Mouse (Mus musculus): Measurements from ENCODE around the gene Zc3hav1.

The Zc3hav1 gene

DNA sequence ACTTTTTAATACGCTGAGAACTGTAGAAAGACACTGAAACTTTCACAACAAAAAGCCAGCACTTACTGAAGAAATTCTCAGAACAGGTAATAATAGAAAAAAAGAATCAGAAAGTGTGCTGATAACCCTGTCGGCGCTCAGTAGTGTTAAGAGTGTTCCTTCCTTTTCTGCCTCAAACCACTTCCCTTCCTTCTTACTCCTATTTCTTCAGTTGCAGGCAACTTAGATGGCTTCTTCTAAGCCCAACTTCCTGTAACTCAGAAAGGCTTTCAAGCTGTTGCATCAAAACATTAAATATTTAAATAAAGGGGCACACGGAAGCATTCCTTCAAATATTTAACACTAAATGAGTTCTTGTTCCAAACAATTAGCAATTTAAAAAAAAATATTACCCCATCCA is 2.5 kb downstream of the Zc3hav1 start:
- DNase-seq: no peak

DNA sequence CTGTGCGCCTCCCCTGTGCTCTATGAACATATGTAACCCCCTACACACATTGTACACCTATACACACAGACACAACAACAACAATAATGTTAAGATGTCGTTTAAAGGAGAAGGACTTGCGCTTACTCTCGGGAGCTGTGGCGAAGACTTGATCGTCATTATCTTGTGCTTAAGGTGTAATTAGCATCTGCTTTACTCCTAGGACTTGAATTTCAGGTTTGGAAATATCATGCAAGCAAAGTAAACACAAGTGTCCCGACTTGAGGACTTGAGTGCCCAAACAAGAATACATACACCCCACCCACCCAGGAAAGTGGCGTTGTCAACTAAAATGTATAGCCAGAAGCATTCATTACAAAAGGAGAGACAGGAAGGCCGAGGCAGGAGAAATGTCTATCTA is 4.6 kb downstream of the Zc3hav1 start:
- no peak for DNase-seq

DNA sequence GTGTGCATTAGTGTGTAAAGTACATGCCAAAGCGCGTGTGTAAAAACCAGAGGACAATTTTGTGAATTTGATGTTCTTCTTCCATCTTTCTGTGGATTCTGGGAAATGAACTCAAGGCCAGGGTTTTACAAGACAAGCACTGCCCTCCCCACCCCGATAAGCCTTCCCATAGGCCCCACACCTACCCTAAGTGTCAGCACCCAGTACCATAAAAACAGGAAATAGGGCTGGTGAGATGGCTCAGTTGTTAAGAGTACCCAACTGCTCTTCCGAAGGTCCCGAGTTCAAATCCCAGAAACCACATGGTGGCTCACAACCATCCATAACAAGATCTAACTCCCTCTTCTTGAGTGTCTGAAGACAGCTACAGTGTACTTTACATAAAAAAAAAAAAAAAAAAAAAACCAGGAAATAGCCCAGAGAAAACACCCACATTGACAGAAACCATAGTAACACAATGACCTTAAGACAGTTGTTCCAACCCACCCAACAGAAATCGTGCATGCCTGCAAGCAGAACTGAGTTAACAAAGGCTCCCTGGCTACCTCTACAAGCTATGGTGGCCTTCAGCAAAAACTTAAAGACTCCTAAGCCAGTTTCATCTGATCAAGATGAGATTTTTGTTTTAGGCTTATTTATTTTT is 5.5 kb downstream of the Zc3hav1 start:
- DNase-seq: no peak

DNA sequence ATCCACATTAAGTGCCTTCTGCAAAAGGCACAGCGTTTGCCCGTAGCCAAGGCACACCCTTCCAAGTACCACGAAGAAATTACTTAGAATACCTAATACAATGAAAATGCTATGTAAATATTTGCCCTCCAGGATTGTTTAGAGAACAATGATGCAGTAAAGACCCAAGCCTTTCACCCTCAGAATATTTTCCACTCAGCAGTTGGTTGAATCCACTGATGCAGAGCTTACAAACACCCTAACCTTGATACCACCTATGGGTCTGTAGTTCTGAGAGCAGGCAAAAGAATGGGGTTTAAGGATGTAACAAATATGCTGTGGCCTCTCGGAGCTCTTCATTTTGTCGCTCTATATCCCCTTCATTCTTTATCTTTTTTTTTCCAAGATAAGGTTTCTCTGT is 6.5 kb downstream of the Zc3hav1 start:
- no peak for DNase-seq

DNA sequence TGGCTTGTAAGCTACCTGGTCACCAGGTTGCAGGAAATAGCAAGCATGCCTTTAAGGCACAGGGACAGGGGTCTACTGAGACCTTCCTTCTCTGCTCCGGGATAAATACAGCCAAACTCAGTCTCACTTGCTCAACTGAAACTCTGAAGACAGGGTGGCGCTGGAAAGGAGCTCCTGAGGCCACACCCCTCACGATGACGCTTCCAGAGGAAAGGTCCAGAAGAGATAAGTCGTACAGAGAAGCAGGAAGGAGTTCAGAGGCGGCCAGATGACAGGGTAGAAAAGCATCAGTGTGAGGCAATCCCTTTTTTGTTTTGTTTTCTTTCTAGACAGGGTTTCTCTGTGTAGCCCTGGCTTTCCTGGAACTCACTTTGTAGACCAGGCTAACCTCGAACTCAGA is 8.6 kb downstream of the Zc3hav1 start:
- peak; percentile 13 for DNase-seq

DNA sequence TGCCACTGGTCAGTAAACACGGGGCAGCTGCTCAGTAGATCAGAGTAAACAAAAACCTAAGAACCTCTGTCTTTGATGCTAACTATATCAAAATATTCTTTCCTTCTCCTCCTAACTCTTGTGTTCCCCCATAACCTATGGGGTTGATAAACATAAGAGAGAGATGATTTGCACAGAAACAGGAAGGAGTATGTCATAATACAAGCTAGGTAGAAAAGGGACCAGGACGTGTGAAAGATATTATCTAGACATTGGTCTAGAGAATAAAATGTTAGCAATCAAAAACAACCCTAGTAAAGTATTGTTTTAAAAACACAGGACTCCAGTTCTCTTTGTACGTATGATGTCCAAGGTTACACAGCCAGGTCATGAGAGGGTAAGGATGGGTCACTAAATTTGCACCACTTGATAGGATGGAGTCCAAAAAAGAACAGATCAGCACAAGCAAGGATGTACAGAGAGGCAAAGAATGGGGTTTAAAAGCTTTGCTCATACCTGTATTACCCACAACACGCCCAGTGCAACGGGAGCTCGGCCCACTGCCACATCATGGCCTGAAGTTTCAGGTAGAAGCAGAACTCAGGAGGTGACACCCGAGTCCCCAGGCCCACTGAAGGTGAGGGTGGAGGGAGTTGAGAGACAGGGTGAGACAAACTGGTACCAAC is 10.3 kb downstream of the Zc3hav1 start:
- no peak for DNase-seq

DNA sequence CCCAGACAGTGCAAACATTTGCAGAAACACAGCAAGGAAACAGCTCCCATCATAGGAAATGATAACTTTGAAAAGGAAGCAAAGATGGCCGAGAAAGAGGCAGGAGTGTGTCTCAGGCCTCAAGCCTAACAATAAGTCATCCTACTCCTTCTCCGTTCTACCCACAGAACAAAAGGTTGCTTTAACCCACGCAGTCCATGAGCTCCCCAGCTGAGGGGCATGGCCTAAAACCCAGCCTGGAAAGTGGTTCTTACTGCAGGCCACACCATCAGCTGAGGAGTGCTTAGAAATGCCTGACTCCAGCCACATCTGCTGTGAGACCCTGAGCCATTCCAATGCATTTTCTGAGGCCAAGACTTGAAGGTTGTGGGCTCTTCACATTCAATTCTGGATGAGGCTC is 10.8 kb downstream of the Zc3hav1 start:
- DNase-seq: no peak

DNA sequence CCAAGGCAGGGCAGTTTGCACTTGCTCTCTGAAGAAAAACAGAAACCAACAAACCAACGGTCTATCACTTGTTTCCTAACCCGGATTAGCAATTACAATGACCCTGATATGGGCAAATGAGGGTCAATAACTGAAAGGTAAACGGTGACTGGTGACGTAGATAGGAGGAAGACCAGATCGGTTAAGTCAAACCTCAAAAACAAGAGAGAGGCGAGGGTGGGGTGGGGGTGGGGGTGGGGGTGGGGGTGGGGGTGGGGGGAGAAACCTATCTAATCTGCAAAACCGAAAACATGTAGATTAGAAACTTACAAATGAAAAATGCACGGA is 11.8 kb downstream of the Zc3hav1 start:
- DNase-seq: no peak

DNA sequence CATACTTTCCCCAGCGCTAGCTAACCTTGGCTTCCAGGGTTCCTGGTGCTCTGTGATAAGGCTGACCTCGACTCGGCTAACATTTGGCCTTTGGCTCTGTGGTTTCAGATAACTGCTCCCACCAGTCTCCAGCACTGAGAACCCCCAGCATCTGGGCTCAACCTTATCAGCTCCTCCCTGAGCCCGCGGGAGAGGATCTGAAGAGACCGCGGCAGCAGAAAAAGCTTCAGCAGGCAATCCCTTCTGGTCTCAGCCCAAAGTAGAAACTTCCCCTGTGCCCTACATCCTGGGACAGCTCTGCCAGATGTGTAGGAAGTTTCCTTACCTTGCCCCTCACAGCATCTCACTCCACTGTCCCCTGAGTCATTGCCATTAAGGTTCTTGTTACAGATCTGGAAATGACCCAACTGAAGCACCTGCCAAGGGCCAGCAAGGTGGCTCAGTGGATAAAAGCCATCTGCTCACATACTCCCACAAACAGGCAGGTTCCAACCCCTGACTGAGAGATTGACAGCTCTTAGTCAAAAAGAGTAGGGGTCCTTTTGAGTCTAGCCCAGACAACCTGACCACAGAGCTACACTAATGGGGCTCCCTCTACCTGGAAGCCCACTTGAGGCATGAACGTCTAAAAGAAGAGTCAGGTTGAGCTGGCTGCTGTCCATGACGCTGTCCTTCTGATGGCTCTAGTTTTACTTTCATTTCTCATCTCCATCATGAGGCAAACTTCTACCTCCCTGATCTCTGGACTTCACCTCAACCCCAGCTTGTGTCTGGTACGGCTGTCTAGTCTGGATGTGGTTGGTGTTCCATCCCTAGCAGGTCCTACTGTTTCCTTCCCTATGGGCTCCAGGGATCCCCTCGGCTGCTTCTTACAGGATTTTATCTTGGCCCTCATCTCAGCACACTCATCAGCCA is 12.4 kb downstream of the Zc3hav1 start:
- no peak for DNase-seq

DNA sequence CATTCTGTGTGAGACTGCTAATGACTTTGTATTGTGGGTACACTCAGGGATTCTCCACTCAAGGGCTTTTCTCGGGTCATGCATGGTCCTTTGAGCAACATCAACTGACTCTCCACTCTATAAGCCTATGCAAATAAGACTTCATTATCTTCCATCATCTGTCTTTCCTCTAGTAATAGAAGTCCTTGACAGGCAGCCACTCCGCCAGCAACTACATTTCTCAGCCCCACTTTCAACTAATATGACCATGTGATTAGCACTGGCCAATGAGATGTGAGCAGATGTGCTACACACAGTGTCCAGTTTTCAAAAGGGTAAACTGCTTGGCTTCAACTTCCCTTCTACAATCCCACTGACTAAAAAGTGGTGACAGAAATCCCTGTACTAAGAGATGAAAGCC is 15.3 kb downstream of the Zc3hav1 start:
- no peak for DNase-seq

DNA sequence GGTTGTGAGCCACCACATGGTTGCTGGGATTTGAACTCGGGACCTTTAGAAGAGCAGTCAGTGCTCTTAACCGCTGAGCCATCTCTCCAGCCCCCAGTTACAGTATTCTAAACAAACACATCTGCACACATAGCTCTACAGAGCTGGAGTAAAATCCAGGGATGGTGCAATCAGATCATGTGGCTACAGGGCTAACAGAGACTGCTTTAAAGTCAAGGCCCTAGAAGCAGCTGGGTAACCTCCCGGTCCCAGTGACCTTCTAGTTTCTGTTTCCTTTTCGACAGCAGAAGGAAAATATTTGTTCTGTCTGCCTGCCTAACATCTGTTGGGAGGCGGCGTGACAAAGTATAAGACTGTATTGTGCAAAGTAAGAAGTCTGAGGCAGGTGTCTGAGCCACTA is 16.5 kb downstream of the Zc3hav1 start:
- peak; percentile 25 for DNase-seq

DNA sequence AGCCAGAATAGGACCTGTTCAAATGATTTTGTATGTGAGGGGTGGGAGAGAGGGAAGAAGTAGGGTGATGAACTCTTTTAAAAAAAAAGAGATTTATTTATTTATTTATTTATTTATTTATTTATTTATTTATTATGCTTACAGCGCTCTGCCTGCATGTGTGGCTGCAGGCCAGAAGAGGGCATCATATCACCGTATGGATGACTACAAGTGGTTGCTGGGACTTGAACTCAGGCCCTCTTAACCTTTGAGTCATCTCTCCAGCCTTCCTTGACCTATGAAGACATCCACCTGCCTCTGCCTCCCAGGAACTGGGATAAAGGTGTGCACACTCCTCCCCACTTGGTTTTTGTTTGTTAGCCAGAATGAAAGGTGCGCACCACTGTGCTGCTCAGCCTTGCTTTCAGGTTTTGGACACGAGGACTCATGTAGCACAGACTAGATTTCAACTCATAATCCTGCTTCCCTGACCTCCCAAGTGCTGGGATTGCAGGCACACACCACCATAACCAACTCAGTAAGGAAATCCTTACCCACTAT is 17.2 kb downstream of the Zc3hav1 start:
- DNase-seq: no peak

DNA sequence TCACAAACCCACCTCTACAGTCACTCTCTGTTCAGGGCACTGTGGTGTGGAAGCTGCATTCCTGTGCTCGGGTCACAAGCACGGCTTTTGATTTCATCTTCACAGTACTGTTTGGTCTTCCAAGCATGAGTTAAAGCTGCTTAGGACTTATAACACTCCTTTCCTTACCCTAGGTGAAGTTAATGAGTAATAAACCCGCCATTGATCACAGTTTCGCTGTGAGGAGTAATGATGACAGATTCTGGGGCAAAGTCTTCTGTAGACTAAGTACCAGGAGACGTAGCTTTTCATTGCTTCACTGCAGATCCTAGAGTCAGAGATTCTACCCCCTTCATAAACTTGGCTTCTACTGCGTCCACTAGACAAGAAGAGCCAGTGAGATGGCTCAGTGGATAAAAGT is 19.1 kb downstream of the Zc3hav1 start:
- DNase-seq: no peak

DNA sequence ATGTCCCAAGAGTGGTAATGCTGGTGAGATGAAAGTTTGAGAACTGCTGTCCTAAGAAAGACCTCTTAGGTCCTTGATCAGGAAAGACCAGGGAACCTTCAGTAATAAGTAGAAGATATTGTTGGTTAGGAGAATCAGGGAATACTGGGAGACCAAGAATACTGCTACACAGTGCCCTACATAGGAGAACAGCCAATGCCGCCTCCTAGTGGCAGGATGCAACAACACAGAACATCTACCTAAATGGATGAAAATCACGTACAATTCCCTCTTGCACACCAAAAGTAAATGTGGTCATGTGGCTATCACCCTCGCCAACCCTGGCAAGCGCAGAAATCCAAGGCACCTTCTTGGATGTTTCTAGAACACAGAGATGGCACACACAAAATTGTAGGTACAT is 27.8 kb downstream of the Zc3hav1 start:
- DNase-seq: peak; percentile 13

DNA sequence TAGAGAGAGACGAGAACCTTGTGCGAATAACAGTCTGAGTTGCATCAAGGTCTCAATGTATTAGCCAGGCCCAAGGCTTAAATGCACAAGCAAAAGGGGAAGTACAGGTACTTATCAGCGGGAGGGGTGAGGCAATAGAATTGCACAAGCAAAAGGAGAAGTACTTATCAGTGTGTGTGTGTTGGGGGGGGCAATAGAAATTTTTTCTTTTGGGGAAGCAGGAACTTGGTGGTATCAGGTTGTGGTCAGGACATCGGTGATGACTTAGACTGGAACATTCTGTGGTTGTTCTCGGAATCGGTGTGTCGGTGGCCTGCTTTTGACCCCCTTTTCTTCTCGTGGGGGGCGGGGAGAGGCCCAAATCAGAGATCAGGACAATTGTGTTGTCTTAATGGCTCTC is 33.8 kb downstream of the Zc3hav1 start:
- no peak for DNase-seq

DNA sequence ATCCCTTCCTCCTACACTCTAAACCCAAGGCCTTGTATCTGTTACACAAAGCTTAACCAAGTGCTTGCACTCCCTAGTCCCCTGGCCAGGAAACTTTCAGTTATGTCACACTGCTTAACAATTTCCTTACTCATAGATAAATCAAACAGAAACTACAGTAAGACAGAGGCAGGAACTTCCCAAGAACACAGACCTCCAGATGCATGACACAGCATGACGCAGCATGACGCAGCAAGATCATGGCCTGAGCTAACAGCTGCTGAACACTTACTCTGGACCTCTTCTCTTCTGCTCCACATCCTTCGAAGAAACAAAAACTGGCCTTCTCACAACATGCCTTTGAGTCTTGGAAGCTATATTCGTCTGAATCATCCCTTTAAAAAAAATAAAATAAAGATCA is 38.4 kb downstream of the Zc3hav1 start:
- DNase-seq: no peak

DNA sequence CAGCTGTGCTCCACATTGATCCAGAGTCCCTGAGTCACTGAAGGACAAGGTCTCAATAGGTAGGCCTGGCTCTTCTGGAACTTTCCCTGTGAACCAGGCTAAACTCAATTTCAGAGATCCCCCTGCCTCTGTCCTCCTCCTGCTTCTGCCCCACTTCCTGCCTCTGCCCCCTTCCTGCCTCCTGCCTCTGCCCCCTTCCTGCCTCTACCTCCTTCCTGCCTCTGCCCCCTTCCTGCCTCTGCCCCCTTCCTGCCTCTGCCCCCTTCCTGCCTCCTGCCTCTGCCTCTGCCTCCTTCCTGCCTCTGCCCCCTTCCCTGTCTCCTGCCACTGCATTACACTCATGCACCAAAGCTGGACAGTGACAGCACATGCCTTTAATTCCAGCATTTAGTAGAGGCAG is 44.7 kb downstream of the Zc3hav1 start:
- no peak for DNase-seq

DNA sequence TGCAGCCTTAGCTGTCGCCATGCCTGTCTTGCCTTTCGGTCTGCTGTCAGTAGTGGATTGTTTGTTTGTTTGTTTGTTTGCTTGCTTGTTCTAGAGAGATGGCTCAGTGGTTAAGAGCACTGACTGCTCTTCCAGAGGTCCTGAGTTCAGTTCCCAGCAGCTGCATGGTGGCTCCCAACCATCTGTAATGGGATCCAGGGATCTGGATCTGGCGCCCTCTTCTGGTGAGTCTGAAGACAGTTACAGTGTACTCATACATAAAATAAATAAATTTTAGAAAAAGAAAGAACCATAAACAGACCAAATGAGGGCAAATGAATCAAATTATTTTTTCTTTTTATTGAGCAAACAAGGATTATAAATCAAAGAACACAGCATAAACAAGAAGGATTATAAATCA is 49.4 kb downstream of the Zc3hav1 start:
- no peak for DNase-seq

DNA sequence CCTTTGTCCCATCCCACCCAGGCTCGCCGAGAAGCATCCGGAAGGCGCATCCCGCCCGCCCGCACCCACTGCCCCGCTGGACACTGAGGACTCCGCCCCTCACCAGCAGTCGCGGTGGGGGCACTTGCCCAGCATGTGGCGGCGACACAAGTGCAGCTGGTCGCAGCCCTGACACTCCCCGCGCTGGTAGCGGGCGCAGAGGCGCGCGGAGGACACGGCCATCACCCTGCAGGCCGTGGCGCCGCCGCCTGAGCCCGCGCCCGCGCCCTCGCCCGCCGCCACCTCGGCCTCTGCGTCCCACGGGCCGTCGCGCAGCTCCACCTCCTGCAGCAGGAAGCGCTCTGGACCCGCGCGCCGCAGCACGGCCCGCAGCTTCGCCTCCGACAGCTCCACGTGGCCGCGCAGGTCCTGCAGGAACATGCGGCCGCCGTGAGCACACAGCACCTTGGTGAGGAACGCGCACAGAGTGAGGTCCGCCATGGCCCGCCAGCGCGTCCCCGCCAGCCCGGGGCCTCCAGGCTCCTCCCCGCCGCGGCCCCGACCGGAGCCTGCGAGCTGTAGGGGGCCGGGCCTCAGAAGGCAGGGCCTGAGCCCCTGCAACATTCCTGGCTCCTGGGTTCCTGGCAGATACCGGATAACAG is 55.5 kb downstream of the Zc3hav1 start, which contains the start of gene Zc3hav1l:
Zc3hav1l (minus strand) TSS at position 499 of the 641 bp plus-strand sequence.
- peak; percentile 44 for DNase-seq

DNA sequence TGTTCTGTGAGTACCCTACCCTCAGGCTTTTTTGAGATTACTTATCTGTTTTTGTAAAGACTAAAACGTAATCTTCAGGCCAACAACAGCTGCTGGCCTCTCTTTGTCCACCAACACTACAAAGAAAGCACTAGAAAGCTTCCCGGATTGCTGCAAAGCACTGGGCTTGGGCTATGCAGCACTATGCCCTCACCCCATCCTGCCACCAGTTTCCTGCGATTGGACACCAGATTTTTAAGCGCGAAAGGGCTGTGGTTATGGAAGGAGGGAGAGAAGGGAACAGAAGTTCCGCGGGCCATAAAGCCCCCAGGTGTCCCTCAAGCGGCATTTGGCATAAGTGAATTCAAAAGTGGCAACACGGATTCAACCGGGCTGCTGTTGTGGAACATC is 56.2 kb downstream of the Zc3hav1 start:
- DNase-seq: no peak

DNA sequence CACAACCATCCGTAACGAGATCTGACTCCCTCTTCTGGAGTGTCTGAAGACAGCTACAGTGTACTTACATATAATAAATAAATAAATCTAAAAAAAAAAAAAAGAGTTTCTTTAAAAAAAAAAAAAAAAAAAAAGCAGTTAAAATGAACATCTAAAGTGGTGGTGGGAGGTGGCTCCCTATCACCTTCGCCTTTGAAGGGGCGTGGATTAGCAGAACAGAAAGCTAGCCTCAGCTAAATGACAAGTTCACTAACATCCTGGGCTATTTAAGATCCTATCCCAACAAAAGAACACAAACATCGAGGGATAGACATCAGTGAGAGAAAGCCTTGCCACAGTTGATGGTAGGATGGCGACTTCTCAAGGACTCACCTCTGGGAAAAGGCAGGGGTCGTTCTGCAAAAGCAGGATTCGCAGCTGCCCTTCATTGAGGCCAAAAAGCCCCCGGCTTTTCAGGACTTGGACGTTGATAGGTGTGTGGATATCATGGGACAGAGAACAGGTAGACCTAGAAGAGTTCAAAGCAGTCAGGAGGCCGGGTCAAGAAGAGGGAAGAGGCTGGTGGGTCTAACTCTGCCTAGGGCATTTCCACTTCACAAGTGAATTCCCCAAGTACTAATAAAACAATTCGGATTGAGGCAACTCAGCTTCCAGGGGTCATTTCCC is 56.7 kb downstream of the Zc3hav1 start:
- no peak for DNase-seq

DNA sequence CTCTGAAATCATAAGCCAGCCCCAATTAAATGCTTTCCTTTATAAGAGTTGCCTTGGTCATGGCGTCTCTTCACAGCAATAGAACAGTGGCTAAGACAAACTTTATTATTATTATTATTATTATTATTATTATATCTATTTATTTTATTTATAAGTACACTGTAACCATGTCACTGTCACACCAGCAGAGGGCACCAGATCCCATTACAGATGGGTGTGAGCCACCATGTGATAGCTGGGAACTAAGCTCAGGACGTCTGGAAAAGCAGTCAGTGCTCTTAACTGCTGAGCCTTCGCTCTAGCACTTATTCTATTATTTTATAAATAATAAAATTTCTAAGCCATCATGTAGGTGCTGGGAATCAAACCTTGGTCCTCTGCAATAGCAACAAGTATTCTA is 60.7 kb downstream of the Zc3hav1 start:
- DNase-seq: no peak

Measured in kidney, adult 11 months (tissue).